In the genomic region with DNA sequence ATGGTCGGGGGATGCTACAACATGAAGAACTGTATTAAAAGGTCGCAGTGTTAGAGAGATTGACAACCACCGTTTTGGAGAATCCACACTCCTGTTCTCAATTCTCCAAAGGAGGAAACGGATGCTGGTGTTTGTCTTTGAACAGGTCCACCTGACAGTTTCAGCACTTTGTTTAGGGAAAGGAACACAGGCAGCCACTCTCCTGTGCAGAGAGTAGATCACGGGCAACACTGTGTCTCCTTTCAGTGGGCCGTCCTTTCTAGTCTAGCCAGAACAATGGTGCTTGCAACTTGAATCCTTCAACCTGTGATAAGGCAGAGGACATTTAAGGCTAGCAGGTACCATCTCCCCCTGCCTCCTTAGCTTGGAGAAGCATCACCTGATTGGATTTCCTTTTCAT, we compare ENCODE assay signal across 23 mouse cellular contexts. TPM values are rescaled to one million over a fixed set of nuclear protein-coding genes. Genes with fewer than 3 reads are reported as not detected.
"Had no signal": no experiment of that assay in that cellular context is flagged by ENCODE, and none has a peak within 500 bp of the region (broad histone marks: within the 10 kb centered on the region; RNA-seq: fewer than 3 reads in every experiment).

No protein-coding gene starts in this region.

- DNase-seq: lung, adult 2 months; lung, postnatal 14 days; lung, postnatal 36 days; right cerebral cortex, postnatal 14 days; thymus, adult 2 months; thymus, postnatal 25 days; thymus, postnatal 4 days had no signal

- H3K9ac ChIP-seq: lung, embryonic 15.5 days; midbrain, embryonic 13.5 days; midbrain, embryonic 15.5 days; neural tube, embryonic 12.5 days had no signal

- H3K27ac ChIP-seq: macrophage; midbrain, embryonic 13.5 days; midbrain, embryonic 15.5 days; neural tube, embryonic 12.5 days had no signal

- H3K27me3 ChIP-seq: lung, embryonic 15.5 days; midbrain, embryonic 13.5 days; midbrain, embryonic 15.5 days; neural tube, embryonic 12.5 days had no signal

- H3K4me2 ChIP-seq: lung, embryonic 15.5 days; midbrain, embryonic 11.5 days; midbrain, embryonic 13.5 days; midbrain, embryonic 15.5 days; neural tube, embryonic 12.5 days had no signal

- H3K9me3 ChIP-seq: lung, embryonic 15.5 days; megakaryocyte, embryonic 14.5 days; midbrain, embryonic 13.5 days; midbrain, embryonic 15.5 days; neural tube, embryonic 12.5 days had no signal

- ATAC-seq: lung, postnatal 0 days; midbrain, embryonic 13.5 days; midbrain, embryonic 15.5 days had no signal

- H3K36me3 ChIP-seq: lung, embryonic 15.5 days; midbrain, embryonic 13.5 days; midbrain, embryonic 15.5 days; neural tube, embryonic 12.5 days had no signal

- H3K4me3 ChIP-seq: lung, embryonic 15.5 days; megakaryocyte, embryonic 14.5 days; midbrain, embryonic 13.5 days; midbrain, embryonic 15.5 days; neural tube, embryonic 12.5 days had no signal

RNA-seq across cellular contexts. Expression of gene Anapc15-ps, which starts 12.9 kb away (rescaled TPM):
- total RNA-seq: midbrain, postnatal 0 days; monocyte, adult 5-6 weeks; neutrophil, adult 5-6 weeks had no signal
- polyA plus RNA-seq: lung, adult 2 months; lung, postnatal 0 days; midbrain, embryonic 11.5 days; midbrain, embryonic 13.5 days; midbrain, embryonic 15.5 days; midbrain, postnatal 0 days; neural tube, embryonic 12.5 days; neural tube, embryonic 14.5 days; spleen, adult 2 months; stomach, embryonic 14.5 days; stomach, embryonic 16.5 days; testis, adult 2 months; thymus, adult 2 months had no signal
